In the genomic region with DNA sequence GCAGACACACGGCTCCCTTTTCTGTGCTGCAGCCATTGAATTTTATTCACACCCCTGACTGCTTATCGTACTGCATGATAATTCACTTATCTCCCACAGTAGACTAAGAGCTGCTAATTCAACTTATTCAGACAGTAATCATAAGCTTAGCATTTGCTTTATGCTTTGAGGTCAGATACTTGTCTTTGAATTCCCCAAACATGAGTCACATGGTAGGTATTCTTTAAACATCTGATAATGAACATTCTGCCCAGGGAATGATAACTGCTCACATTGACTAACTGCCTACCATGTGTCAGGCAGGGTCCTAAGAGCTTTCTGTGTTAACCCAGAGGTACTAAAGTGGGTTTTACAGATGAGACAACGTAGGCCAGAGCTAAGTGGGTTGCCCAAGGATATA, we compare ENCODE assay signal across 27 mouse cellular contexts. TPM values are rescaled to one million over a fixed set of nuclear protein-coding genes. Genes with fewer than 3 reads are reported as not detected.
"Had no signal": no experiment of that assay in that cellular context is flagged by ENCODE, and none has a peak within 500 bp of the region (broad histone marks: within the 10 kb centered on the region; RNA-seq: fewer than 3 reads in every experiment).

No protein-coding gene starts in this region.

- DNase-seq: kidney, adult 2 months; kidney, postnatal 10 days; kidney, postnatal 36 days; layer of hippocampus, postnatal 36 days; left cerebral cortex, postnatal 4 days; liver, postnatal 0 days; lung, embryonic 14.5 days; midbrain, embryonic 14.5 days; thymus, adult 2 months; thymus, postnatal 14 days; thymus, postnatal 4 days had no signal

- H3K4me3 ChIP-seq: left cerebral cortex, adult 2 months; limb, embryonic 12.5 days; limb, embryonic 15.5 days; megakaryocyte, embryonic 14.5 days; myocyte; neural tube, embryonic 13.5 days had no signal

- H3K9ac ChIP-seq: limb, embryonic 12.5 days; limb, embryonic 15.5 days; liver, embryonic 14.5 days; liver, postnatal 0 days; lung, embryonic 14.5 days; neural tube, embryonic 13.5 days had no signal

- H3K4me2 ChIP-seq: limb, embryonic 12.5 days; limb, embryonic 15.5 days; liver, embryonic 11.5 days; lung, embryonic 14.5 days; midbrain, embryonic 11.5 days; neural tube, embryonic 13.5 days had no signal

- H3K9me3 ChIP-seq: limb, embryonic 12.5 days; limb, embryonic 15.5 days; megakaryocyte, embryonic 14.5 days; neural tube, embryonic 13.5 days had no signal

- ATAC-seq: liver, postnatal 0 days; lung, postnatal 0 days had no signal

- H3K4me1 ChIP-seq: limb, embryonic 12.5 days had no signal

- H3K27me3 ChIP-seq: limb, embryonic 12.5 days; limb, embryonic 15.5 days; megakaryocyte, embryonic 14.5 days; neural tube, embryonic 13.5 days had no signal

- H3K27ac ChIP-seq: left cerebral cortex, adult 2 months; limb, embryonic 12.5 days; limb, embryonic 15.5 days; liver, embryonic 14.5 days; macrophage; neural tube, embryonic 13.5 days; stomach, postnatal 0 days had no signal

RNA-seq across cellular contexts. Expression of gene Cct6b, which starts 42.5 kb away (rescaled TPM):
- total RNA-seq: left cerebral cortex, adult 2 months; left cerebral cortex, postnatal 10 days; monocyte, adult 5-6 weeks; neutrophil, adult 5-6 weeks had no signal
- polyA plus RNA-seq: small intestine, adult 2 months had no signal
